Mouse (Mus musculus): Measurements from ENCODE around the gene Phlda1.

DNA sequence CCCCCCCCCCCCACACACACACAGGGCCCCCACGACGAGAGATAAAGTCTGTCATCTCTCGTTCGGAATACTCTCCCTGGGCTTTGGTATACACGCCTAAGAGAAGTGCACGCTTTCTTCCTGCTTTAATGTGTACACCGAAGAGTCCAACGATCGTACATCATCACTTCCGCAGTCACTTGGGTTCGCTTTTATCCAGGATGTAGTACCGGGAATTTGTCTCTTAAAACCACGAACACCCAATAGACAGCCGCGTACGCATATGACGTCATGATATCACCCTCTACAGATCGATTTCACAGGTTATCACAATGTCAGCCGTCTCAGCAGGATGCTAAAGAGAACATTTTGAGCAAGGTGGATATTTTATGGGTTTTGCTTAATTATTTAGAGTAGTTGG lies 31.3 kb downstream of the Phlda1 start:
- no peak for TF ChIP-seq POLR2A (IDR thresholded peaks at IDR 0.05; ENCODE audit: borderline replicate concordance, insufficient read depth, low read length)
- no peak for TF ChIP-seq CTCF (IDR thresholded peaks at IDR 0.05; ENCODE audit: borderline replicate concordance, insufficient read depth, low read depth, low read length)
